Mouse (Mus musculus) bone marrow macrophage, adult 2 months (primary cell): ENCODE data around the gene Aph1b. TPM values are rescaled to one million over a fixed set of nuclear protein-coding genes. Genes with fewer than 3 reads are reported as not detected.
"Not testable (repeated sequence)": the region's sequence is repeated elsewhere in the genome, so short reads cannot be mapped to it uniquely, and the experiment has no call there.

Experiments
- H3K27ac ChIP-seq: 2 replicates; pipeline ENCODE4 v1.5.1; 2012; ENCODE audit warnings: low read depth, low read length; ENCODE audit not compliant: insufficient read depth
- H3K4me1 ChIP-seq: 2 replicates; pipeline ENCODE4 v1.6.1; 2012; ENCODE audit warnings: low read length; ENCODE audit not compliant: control insufficient read depth, insufficient read depth
- H3K4me3 ChIP-seq: 2 replicates; pipeline ENCODE4 v1.5.1; 2012; ENCODE audit warnings: mild to moderate bottlenecking, low read length, moderate library complexity; ENCODE audit not compliant: insufficient read depth
- CTCF ChIP-seq: IDR thresholded peaks from 2 replicates; pipeline ENCODE4 v1.5.1; 2012; ENCODE audit warnings: low read depth, mild to moderate bottlenecking, low read length, moderate library complexity
- POLR2A ChIP-seq: IDR thresholded peaks from 2 replicates; pipeline ENCODE4 v1.6.1; 2012; ENCODE audit warnings: mild to moderate bottlenecking, low read depth, low read length, borderline replicate concordance
- polyA plus RNA-seq: library from polyadenylated mRNA; stranded (reverse); fragments of >200 nt; gene quantifications from 2 replicates; pipeline ENCODE4 v1.2.4, GENCODE M21; 2012; ENCODE audit not compliant: missing spikeins, insufficient read depth, insufficient read length

Gene Aph1b
- polyA plus RNA-seq, 1 experiment = 20.8 TPM

GRCm38 (mm10) chr9:66801947-66802346, 6.7 kb upstream of the Aph1b start:
- H3K4me1 ChIP-seq = no peaks in the 10 kb centered on the region
- TF ChIP-seq CTCF = no peak
- no peak overlapping the region for H3K27ac ChIP-seq
- H3K4me3 ChIP-seq = no peak overlapping the region

- Histone ChIP-seq H3K27ac (no peak within 1 kb of the TSS), H3K4me3 (peak within 1 kb of the TSS; percentile 75), H3K4me1 (peaks cover 4% of the 10 kb centered on the region)
- no peak for TF ChIP-seq POLR2A
- TF ChIP-seq CTCF = no peak
Measured at GRCm38 (mm10) chr9:66796739-66797138, 1.4 kb upstream of the Aph1b start, which contains the start of gene Gm10647. Gm10647 (plus strand) TSS chr9:66797039.

GRCm38 (mm10) chr9:66794629-66795463, 444 bp downstream of the Aph1b start:
- Histone ChIP-seq H3K4me3 (peak overlapping the region; percentile 75), H3K4me1 (peaks cover 9% of the 10 kb centered on the region), H3K27ac (no peak overlapping the region)
- TF ChIP-seq POLR2A (no peak), CTCF (no peak)

GRCm38 (mm10) chr9:66787821-66788220, 7.5 kb downstream of the Aph1b start:
- Histone ChIP-seq H3K4me1 (peaks cover 8% of the 10 kb centered on the region), H3K4me3 (no peak overlapping the region), H3K27ac (no peak overlapping the region)
- no peak for TF ChIP-seq POLR2A
- no peak for TF ChIP-seq CTCF

GRCm38 (mm10) chr9:66784552-66784951, 10.7 kb downstream of the Aph1b start:
- not testable (repeated sequence) for H3K4me1 ChIP-seq, H3K4me3 ChIP-seq, H3K27ac ChIP-seq

GRCm38 (mm10) chr9:66770701-66771100, 24.6 kb downstream of the Aph1b start:
- Histone ChIP-seq H3K4me1 (no peaks in the 10 kb centered on the region), H3K27ac (no peak overlapping the region), H3K4me3 (no peak overlapping the region)
- TF ChIP-seq CTCF (no peak), POLR2A (no peak)

- Histone ChIP-seq H3K4me1 (no peaks in the 10 kb centered on the region), H3K27ac (no peak overlapping the region), H3K4me3 (no peak overlapping the region)
- TF ChIP-seq POLR2A = no peak
Measured at GRCm38 (mm10) chr9:66769275-66769674, 26.0 kb downstream of the Aph1b start.

GRCm38 (mm10) chr9:66768721-66769120, 26.6 kb downstream of the Aph1b start:
- no peak overlapping the region for H3K27ac ChIP-seq
- TF ChIP-seq POLR2A (no peak), CTCF (no peak)
- H3K4me1 ChIP-seq = no peaks in the 10 kb centered on the region
- no peak overlapping the region for H3K4me3 ChIP-seq

- TF ChIP-seq CTCF (no peak), POLR2A (no peak)
- Histone ChIP-seq H3K27ac (no peak overlapping the region), H3K4me1 (no peaks in the 10 kb centered on the region), H3K4me3 (no peak overlapping the region)
Measured at GRCm38 (mm10) chr9:66760991-66761390, 34.3 kb downstream of the Aph1b start.

GRCm38 (mm10) chr9:66752849-66753248, 42.4 kb downstream of the Aph1b start:
- Histone ChIP-seq H3K4me3 (no peak overlapping the region), H3K4me1 (no peaks in the 10 kb centered on the region), H3K27ac (no peak overlapping the region)
- TF ChIP-seq CTCF = no peak
- no peak for TF ChIP-seq POLR2A

GRCm38 (mm10) chr9:66748390-66748789, 46.9 kb downstream of the Aph1b start:
- TF ChIP-seq POLR2A (no peak), CTCF (no peak)
- no peak overlapping the region for H3K4me3 ChIP-seq
- no peak overlapping the region for H3K27ac ChIP-seq
- no peaks in the 10 kb centered on the region for H3K4me1 ChIP-seq
